Mouse (Mus musculus) embryonic fibroblast, embryonic 13.5 days (primary cell): ENCODE data around the gene Nutf2. TPM values are rescaled to one million over a fixed set of nuclear protein-coding genes. Genes with fewer than 3 reads are reported as not detected.

ENCODE experiments used
- H3K27ac ChIP-seq: 2 replicates; pipeline ENCODE4 v1.5.1; 2012; ENCODE audit warnings: low read length, control low read depth, inconsistent platforms; ENCODE audit not compliant: insufficient read depth
- H3K4me1 ChIP-seq: 2 replicates; pipeline ENCODE4 v1.6.1; 2011; ENCODE audit warnings: low read length; ENCODE audit not compliant: control insufficient read depth, insufficient read depth
- H3K4me3 ChIP-seq: 2 replicates; pipeline ENCODE4 v1.5.1; 2011; ENCODE audit warnings: mild to moderate bottlenecking, control low read depth, low read length; ENCODE audit not compliant: insufficient read depth
- CTCF ChIP-seq: IDR thresholded peaks from 2 replicates; pipeline ENCODE4 v1.5.1; 2011; ENCODE audit warnings: mild to moderate bottlenecking, control low read depth, low read length, moderate library complexity, borderline replicate concordance; ENCODE audit not compliant: insufficient read depth
- POLR2A ChIP-seq: IDR thresholded peaks from 2 replicates; pipeline ENCODE4 v1.6.1; 2011; ENCODE audit warnings: low read depth, mild to moderate bottlenecking, control low read depth, low read length, moderate library complexity
- polyA plus RNA-seq: library from polyadenylated mRNA; stranded (reverse); fragments of >200 nt; gene quantifications from 2 replicates; pipeline ENCODE4 v1.2.4, GENCODE M21; 2011; ENCODE audit warnings: low read depth; ENCODE audit not compliant: missing spikeins, insufficient read length

Gene Nutf2
- polyA plus RNA-seq, 1 experiment, result 119 TPM

GRCm38 (mm10) chr8:105900180-105900940 is 40.0 kb downstream of the Nutf2 start, which contains the start of gene Pskh1:
TSS of gene Pskh1 (plus strand) at chr8:105900441.
- Histone ChIP-seq H3K27ac (peak within 1 kb of the TSS; percentile 56), H3K4me1 (peaks cover 4% of the 10 kb centered on the region), H3K4me3 (peak within 1 kb of the TSS; percentile 96)
- TF ChIP-seq POLR2A, result peak; percentile 85
- TF ChIP-seq CTCF, result no peak

GRCm38 (mm10) chr8:105900941-105901616 is 40.7 kb downstream of the Nutf2 start:
- peaks cover 4% of the 10 kb centered on the region for H3K4me1 ChIP-seq
- TF ChIP-seq CTCF (no peak), POLR2A (no peak; the same call in none of the 2 replicates)

GRCm38 (mm10) chr8:105919390-105919789 is 59.0 kb downstream of the Nutf2 start:
- Histone ChIP-seq H3K4me1 (no peaks in the 10 kb centered on the region), H3K4me3 (no peak overlapping the region), H3K27ac (no peak overlapping the region)
- TF ChIP-seq CTCF, result no peak
- no peak for TF ChIP-seq POLR2A

More at GRCm38 (mm10) chr8:105900941-105901616, 40.7 kb downstream of the Nutf2 start:
- Histone ChIP-seq H3K4me3 (peak overlapping the region; percentile 96), H3K27ac (peak overlapping the region; percentile 56)

GRCm38 (mm10) chr8:105925123-105925522 is 64.7 kb downstream of the Nutf2 start:
- no peak for TF ChIP-seq CTCF
- TF ChIP-seq POLR2A, result no peak
- H3K4me1 ChIP-seq, result no peaks in the 10 kb centered on the region
- no peak overlapping the region for H3K27ac ChIP-seq
- no peak overlapping the region for H3K4me3 ChIP-seq

Other genes starting within 250 kb of the Nutf2 start
- gene Ctcf, start 224.0 kb upstream of the Nutf2 start, polyA plus RNA-seq, result 55.2 and 69.7 TPM in 2 replicates
- not detected in 2 replicates for gene Agrp, start 223.2 kb upstream of the Nutf2 start, polyA plus RNA-seq
- gene Carmil2, start 174.3 kb upstream of the Nutf2 start, polyA plus RNA-seq, result 0.42 and 0.58 TPM in 2 replicates
- gene Acd, start 159.5 kb upstream of the Nutf2 start, polyA plus RNA-seq, result 24.6 and 26.5 TPM in 2 replicates
- 7.9 and 15.8 TPM in 2 replicates for gene Pard6a, start 159.4 kb upstream of the Nutf2 start, polyA plus RNA-seq
- gene 4933405L10Rik, start 152.9 kb upstream of the Nutf2 start, polyA plus RNA-seq, result not detected in 2 replicates
- gene Enkd1, start 152.4 kb upstream of the Nutf2 start, polyA plus RNA-seq, result 5.9 and 9.1 TPM in 2 replicates
- gene Gfod2, start 101.9 kb upstream of the Nutf2 start, polyA plus RNA-seq, result 4.7 and 5.6 TPM in 2 replicates
- 18.4 and 18.6 TPM in 2 replicates for gene Ranbp10, start 33.2 kb upstream of the Nutf2 start, polyA plus RNA-seq
- not detected in 2 replicates for gene Tsnaxip1, start 32.8 kb upstream of the Nutf2 start, polyA plus RNA-seq
- 35.4 and 40.3 TPM in 2 replicates for gene Cenpt, start 7.3 kb upstream of the Nutf2 start, polyA plus RNA-seq
- gene Thap11, start 5.4 kb upstream of the Nutf2 start, polyA plus RNA-seq, result 22.1 and 22.6 TPM in 2 replicates
- gene Edc4, start 20.3 kb downstream of the Nutf2 start, polyA plus RNA-seq, result 45.5 and 51.8 TPM in 2 replicates
- 1.1 and 1.2 TPM in 2 replicates for gene Nrn1l, start 33.0 kb downstream of the Nutf2 start, polyA plus RNA-seq
- 28.9 and 30.5 TPM in 2 replicates for gene Pskh1, start 39.9 kb downstream of the Nutf2 start, polyA plus RNA-seq
- not detected in 2 replicates for gene Ctrl, start 73.3 kb downstream of the Nutf2 start, polyA plus RNA-seq
- gene Psmb10, start 77.9 kb downstream of the Nutf2 start, polyA plus RNA-seq, result 27.1 and 30.5 TPM in 2 replicates
- gene Lcat, start 82.8 kb downstream of the Nutf2 start, polyA plus RNA-seq, result 2.3 and 3.9 TPM in 2 replicates
- 60.2 and 82.1 TPM in 2 replicates for gene Slc12a4, start 105.5 kb downstream of the Nutf2 start, polyA plus RNA-seq
- not detected in 2 replicates for gene Dpep3, start 118.8 kb downstream of the Nutf2 start, polyA plus RNA-seq
- gene Dus2, start 130.8 kb downstream of the Nutf2 start, polyA plus RNA-seq, result 13.4 and 17.4 TPM in 2 replicates
- gene Dpep2nb, start 145.4 kb downstream of the Nutf2 start, polyA plus RNA-seq, result not detected in 2 replicates
- 7.3 and 8.8 TPM in 2 replicates for gene Ddx28, start 151.3 kb downstream of the Nutf2 start, polyA plus RNA-seq
- gene Nfatc3, start 198.3 kb downstream of the Nutf2 start, polyA plus RNA-seq, result 69.6 and 78.6 TPM in 2 replicates